Mouse (Mus musculus): Measurements from ENCODE around the gene Nav3. TPM values are rescaled to one million over a fixed set of nuclear protein-coding genes. Genes with fewer than 3 reads are reported as not detected.

The Nav3 gene
- total RNA-seq, 2 experiments from 2014 or later, result 77.6 to 79.2 TPM

GRCm38 (mm10) chr10:109858568-109858967 lies 597.4 kb downstream of the Nav3 start:
- Histone ChIP-seq H3K27ac (no peak overlapping the region), H3K4me3 (no peak overlapping the region)
- TF ChIP-seq CTCF (conservative IDR thresholded peaks at IDR 0.05), result no peak
- DNase-seq (ENCODE audit: low spot score in 2 of 2), result no peak

- H3K4me3 ChIP-seq, result no peak overlapping the region
- no peak for TF ChIP-seq CTCF (conservative IDR thresholded peaks at IDR 0.05)
- no peak for DNase-seq (ENCODE audit: low spot score in 2 of 2)
- H3K27ac ChIP-seq, result no peak overlapping the region
Observed at GRCm38 (mm10) chr10:109852392-109852791, 603.6 kb downstream of the Nav3 start.

- no peak overlapping the region for H3K4me3 ChIP-seq
- H3K27ac ChIP-seq, result 0 out of 2 replicates have a peak overlapping the region, but pooled peaks have one; percentile 3
- TF ChIP-seq CTCF (conservative IDR thresholded peaks at IDR 0.05), result no peak
- no peak for DNase-seq (ENCODE audit: low spot score in 2 of 2)
Observed at GRCm38 (mm10) chr10:109847631-109848030, 608.4 kb downstream of the Nav3 start.

- H3K27ac ChIP-seq, result no peak overlapping the region
- no peak overlapping the region for H3K4me3 ChIP-seq
- TF ChIP-seq CTCF (conservative IDR thresholded peaks at IDR 0.05), result no peak
- DNase-seq (ENCODE audit: low spot score in 2 of 2), result no peak
Observed at GRCm38 (mm10) chr10:109843661-109844060, 612.3 kb downstream of the Nav3 start.

- peak overlapping the region; percentile 83 for H3K27ac ChIP-seq
- DNase-seq (ENCODE audit: low spot score in 2 of 2), result peak; percentile 29 to 39
- H3K4me3 ChIP-seq, result peak overlapping the region; percentile 55
- TF ChIP-seq CTCF (conservative IDR thresholded peaks at IDR 0.05), result no peak
Observed at GRCm38 (mm10) chr10:109832768-109833291, 623.2 kb downstream of the Nav3 start.

GRCm38 (mm10) chr10:109806782-109807493 lies 649.1 kb downstream of the Nav3 start:
- DNase-seq (ENCODE audit: low spot score in 2 of 2), result no peak
- peak; percentile 39 for TF ChIP-seq CTCF (conservative IDR thresholded peaks at IDR 0.05)
- Histone ChIP-seq H3K4me3 (no peak overlapping the region), H3K27ac (no peak overlapping the region)

- no peak for TF ChIP-seq CTCF (conservative IDR thresholded peaks at IDR 0.05)
- Histone ChIP-seq H3K27ac (no peak overlapping the region), H3K4me3 (no peak overlapping the region)
- no peak for DNase-seq (ENCODE audit: low spot score in 2 of 2)
Observed at GRCm38 (mm10) chr10:109803441-109803840, 652.6 kb downstream of the Nav3 start.

- no peak overlapping the region for H3K27ac ChIP-seq
- DNase-seq (ENCODE audit: low spot score in 2 of 2), result no peak
- TF ChIP-seq CTCF (conservative IDR thresholded peaks at IDR 0.05), result no peak
- no peak overlapping the region for H3K4me3 ChIP-seq
Observed at GRCm38 (mm10) chr10:109802236-109802635, 653.8 kb downstream of the Nav3 start.

- DNase-seq (ENCODE audit: low spot score in 2 of 2), result peak in 1 of 2 experiments; percentile 56
- TF ChIP-seq CTCF (conservative IDR thresholded peaks at IDR 0.05), result no peak
- no peak overlapping the region for H3K4me3 ChIP-seq
- H3K27ac ChIP-seq, result peak overlapping the region; percentile 24; the same call in 1 of the 2 replicates
Observed at GRCm38 (mm10) chr10:109799246-109799645, 656.8 kb downstream of the Nav3 start.

GRCm38 (mm10) chr10:109796981-109797380 lies 659.0 kb downstream of the Nav3 start:
- Histone ChIP-seq H3K27ac (peak overlapping the region; percentile 32; the same call in 1 of the 2 replicates), H3K4me3 (no peak overlapping the region)
- no peak for DNase-seq (ENCODE audit: low spot score in 2 of 2)
- TF ChIP-seq CTCF (conservative IDR thresholded peaks at IDR 0.05), result no peak

- TF ChIP-seq CTCF (conservative IDR thresholded peaks at IDR 0.05), result no peak
- Histone ChIP-seq H3K27ac (no peak overlapping the region), H3K4me3 (no peak overlapping the region)
- no peak for DNase-seq (ENCODE audit: low spot score in 2 of 2)
Observed at GRCm38 (mm10) chr10:109793491-109793890, 662.5 kb downstream of the Nav3 start.

- Histone ChIP-seq H3K27ac (no peak overlapping the region), H3K4me3 (no peak overlapping the region)
- no peak for DNase-seq (ENCODE audit: low spot score in 2 of 2)
- no peak for TF ChIP-seq CTCF (conservative IDR thresholded peaks at IDR 0.05)
Observed at GRCm38 (mm10) chr10:109788728-109789127, 667.3 kb downstream of the Nav3 start.

GRCm38 (mm10) chr10:109779109-109779508 lies 676.9 kb downstream of the Nav3 start:
- TF ChIP-seq CTCF (conservative IDR thresholded peaks at IDR 0.05), result no peak
- no peak overlapping the region for H3K4me3 ChIP-seq
- no peak overlapping the region for H3K27ac ChIP-seq
- no peak for DNase-seq (ENCODE audit: low spot score in 2 of 2)

- DNase-seq (ENCODE audit: low spot score in 2 of 2), result no peak
- TF ChIP-seq CTCF (conservative IDR thresholded peaks at IDR 0.05), result no peak
Observed at GRCm38 (mm10) chr10:109769092-109769491, 686.9 kb downstream of the Nav3 start.

More at GRCm38 (mm10) chr10:109769092-109769491, 686.9 kb downstream of the Nav3 start:
- Histone ChIP-seq H3K27ac (no peak overlapping the region), H3K4me3 (no peak overlapping the region)

Measured in layer of hippocampus, adult 2 months (tissue).